Mouse (Mus musculus) liver, adult 2 months (tissue): Measurements from ENCODE around the gene Sh3kbp1. TPM values are rescaled to one million over a fixed set of nuclear protein-coding genes. Genes with fewer than 3 reads are reported as not detected.

ENCODE experiments used
- DNase-seq: peaks from one replicate; pipeline ENCODE4 v3.0.0-alpha.2; 2011; ENCODE audit warnings: low read depth, low spot score; ENCODE audit errors: extremely low read depth
- H3K27ac ChIP-seq: fragments of 200-500 bp; replicated peaks from 2 replicates; pipeline ENCODE4 v1.5.1; 2012; ENCODE audit warnings: low read depth, mild to moderate bottlenecking, control low read depth, inconsistent platforms, low read length; ENCODE audit not compliant: insufficient read depth
- H3K27me3 ChIP-seq: fragments of 200-500 bp; 2 replicates; pipeline ENCODE4 v1.6.1; 2012; ENCODE audit warnings: mild to moderate bottlenecking, moderate library complexity, low read length, inconsistent platforms; ENCODE audit not compliant: control insufficient read depth, insufficient read depth
- H3K36me3 ChIP-seq: fragments of 200-500 bp; 2 replicates; pipeline ENCODE4 v1.6.1; 2012; ENCODE audit warnings: low read length, inconsistent platforms; ENCODE audit not compliant: control insufficient read depth, insufficient read depth
- H3K4me1 ChIP-seq: fragments of 200-500 bp; 2 replicates; pipeline ENCODE4 v1.6.1; 2011; ENCODE audit warnings: low read length; ENCODE audit not compliant: control insufficient read depth, insufficient read depth
- H3K4me3 ChIP-seq: fragments of 200-500 bp; 2 replicates; pipeline ENCODE4 v1.5.1; 2011; ENCODE audit warnings: low read depth, mild to moderate bottlenecking, control low read depth, low read length, moderate library complexity; ENCODE audit not compliant: insufficient read depth
- H3K79me2 ChIP-seq: fragments of 200-500 bp; 2 replicates; pipeline ENCODE4 v1.6.1; 2012; ENCODE audit warnings: inconsistent platforms, mild to moderate bottlenecking, low read length, moderate library complexity; ENCODE audit not compliant: control insufficient read depth, insufficient read depth
- H3K9ac ChIP-seq: fragments of 200-500 bp; 2 replicates; pipeline ENCODE4 v1.6.1; 2012; ENCODE audit warnings: low read depth, mild to moderate bottlenecking, control low read depth, inconsistent platforms, low read length
- CTCF ChIP-seq: fragments of 200-500 bp; IDR thresholded peaks from 2 replicates; pipeline ENCODE4 v1.5.1; 2011; ENCODE audit warnings: low read depth, low read length, control low read depth
- POLR2A ChIP-seq: fragments of 200-500 bp; IDR thresholded peaks from 2 replicates; pipeline ENCODE4 v1.6.1; 2011; ENCODE audit warnings: low read length, control low read depth; ENCODE audit not compliant: insufficient read depth; ENCODE audit errors: extremely low read depth
- WGBS: fragments of 180-500 bp; shearing (Covaris S2); methylation state at CpG from one replicate; pipeline ENCODE4 v1.1.7; 2018; 5-methylcytosine and 5-hydroxymethylcytosine counted together
- polyA plus RNA-seq: library from polyadenylated mRNA; depleted of rRNA; stranded (reverse); fragments of >200 nt; gene quantifications from 2 replicates; pipeline ENCODE4 v1.2.3, GENCODE M21; 2012
- total RNA-seq: library from RNA; depleted of rRNA; stranded (reverse); fragments of >200 nt; gene quantifications from 2 replicates; pipeline ENCODE4 v1.2.3, GENCODE M21; 2014

Gene Sh3kbp1
- total and polyA plus RNA-seq, 2 experiments: 1.0 to 1.3 TPM

- Histone ChIP-seq H3K36me3 (no peaks in the 10 kb centered on the region), H3K79me2 (no peaks in the 10 kb centered on the region), H3K27ac (no peak overlapping the region), H3K9ac (no peak overlapping the region), H3K4me1 (no peaks in the 10 kb centered on the region), H3K27me3 (no peaks in the 10 kb centered on the region), H3K4me3 (no peak overlapping the region)
- TF ChIP-seq POLR2A (no peak), CTCF (no peak)
- no peak for DNase-seq
- WGBS: 79% methylated on average over 4 of the region's 4 CpGs
Measured at GRCm38 (mm10) chrX:159954430-159954779, 327.3 kb downstream of the Sh3kbp1 start.

GRCm38 (mm10) chrX:159955433-159955832 is 328.4 kb downstream of the Sh3kbp1 start:
- no peaks in the 10 kb centered on the region for H3K79me2 ChIP-seq
- H3K4me3 ChIP-seq: no peak overlapping the region
- TF ChIP-seq CTCF (no peak), POLR2A (no peak)
- no peaks in the 10 kb centered on the region for H3K27me3 ChIP-seq
- H3K27ac ChIP-seq: no peak overlapping the region
- no peak for DNase-seq
- H3K36me3 ChIP-seq: no peaks in the 10 kb centered on the region
- WGBS: 89% methylated on average over 6 of the region's 6 CpGs
- H3K4me1 ChIP-seq: no peaks in the 10 kb centered on the region
- no peak overlapping the region for H3K9ac ChIP-seq

- Histone ChIP-seq H3K27ac (no peak overlapping the region), H3K4me1 (no peaks in the 10 kb centered on the region), H3K79me2 (no peaks in the 10 kb centered on the region), H3K36me3 (no peaks in the 10 kb centered on the region), H3K9ac (no peak overlapping the region), H3K4me3 (no peak overlapping the region), H3K27me3 (no peaks in the 10 kb centered on the region)
- WGBS: 84% methylated on average over 2 of the region's 2 CpGs
- TF ChIP-seq CTCF: no peak
- TF ChIP-seq POLR2A: no peak
- no peak for DNase-seq
Measured at GRCm38 (mm10) chrX:159961385-159961784, 334.3 kb downstream of the Sh3kbp1 start.

- Histone ChIP-seq H3K27me3 (no peaks in the 10 kb centered on the region), H3K4me3 (no peak overlapping the region), H3K36me3 (no peaks in the 10 kb centered on the region), H3K27ac (no peak overlapping the region), H3K79me2 (no peaks in the 10 kb centered on the region), H3K4me1 (no peaks in the 10 kb centered on the region), H3K9ac (no peak overlapping the region)
- peak; percentile 21; the same call in 1 of the 2 replicates for TF ChIP-seq CTCF
- no peak for TF ChIP-seq POLR2A
- 20% methylated on average over 4 of the region's 4 CpGs for WGBS
- peak; percentile 41 for DNase-seq
Measured at GRCm38 (mm10) chrX:159963273-159963672, 336.2 kb downstream of the Sh3kbp1 start.

GRCm38 (mm10) chrX:159963925-159964324 is 336.9 kb downstream of the Sh3kbp1 start:
- DNase-seq: no peak

GRCm38 (mm10) chrX:159969025-159969424 is 342.0 kb downstream of the Sh3kbp1 start:
- WGBS: 90% methylated on average over 2 of the region's 2 CpGs
- H3K27me3 ChIP-seq: no peaks in the 10 kb centered on the region
- H3K27ac ChIP-seq: no peak overlapping the region
- no peak overlapping the region for H3K9ac ChIP-seq
- H3K36me3 ChIP-seq: no peaks in the 10 kb centered on the region
- DNase-seq: no peak
- TF ChIP-seq POLR2A (no peak), CTCF (no peak)
- H3K79me2 ChIP-seq: no peaks in the 10 kb centered on the region
- H3K4me3 ChIP-seq: no peak overlapping the region
- no peaks in the 10 kb centered on the region; the same call in 1 of the 2 replicates for H3K4me1 ChIP-seq

More at GRCm38 (mm10) chrX:159963925-159964324, 336.9 kb downstream of the Sh3kbp1 start:
- no peaks in the 10 kb centered on the region for H3K4me1 ChIP-seq
- no peak overlapping the region for H3K27ac ChIP-seq
- H3K4me3 ChIP-seq: no peak overlapping the region
- H3K9ac ChIP-seq: no peak overlapping the region
- H3K79me2 ChIP-seq: no peaks in the 10 kb centered on the region
- TF ChIP-seq CTCF (no peak), POLR2A (no peak)
- 88% methylated on average over 9 of the region's 9 CpGs for WGBS
- H3K27me3 ChIP-seq: no peaks in the 10 kb centered on the region
- no peaks in the 10 kb centered on the region for H3K36me3 ChIP-seq
